Mouse (Mus musculus) forebrain, embryonic 11.5 days (tissue): ENCODE data around the gene Phxr2. TPM values are rescaled to one million over a fixed set of nuclear protein-coding genes. Genes with fewer than 3 reads are reported as not detected.

ENCODE experiments used
- ATAC-seq: fragments of 200-750 bp; cut with Nextera tagmentation; replicated peaks from 2 replicates; pipeline ENCODE4 v1.8.0; 2017; ENCODE audit warnings: moderate TSS enrichment; ENCODE audit not compliant: low FRiP score
- DNase-seq: peaks from one replicate; pipeline ENCODE4 v3.0.0-alpha.2; 2017; ENCODE audit warnings: low spot score
- H3K27ac ChIP-seq: fragments of 300-500 bp; sonication (generic); 2 replicates; pipeline ENCODE4 v1.5.1; 2014; ENCODE audit warnings: low read depth, low read length
- H3K27me3 ChIP-seq: fragments of 300-500 bp; sonication (generic); 2 replicates; pipeline ENCODE4 v1.6.1; 2014; ENCODE audit warnings: mild to moderate bottlenecking, low read length, mixed read lengths; ENCODE audit not compliant: control insufficient read depth, insufficient read depth
- H3K36me3 ChIP-seq: fragments of 300-500 bp; sonication (generic); 2 replicates; pipeline ENCODE4 v1.6.1; 2014; ENCODE audit warnings: mild to moderate bottlenecking, low read length, moderate library complexity, mixed read lengths; ENCODE audit not compliant: control insufficient read depth, insufficient read depth
- H3K4me1 ChIP-seq: fragments of 300-500 bp; sonication (generic); replicated peaks from 2 replicates; pipeline ENCODE4 v1.6.1; 2014; ENCODE audit warnings: low read length, mixed read lengths; ENCODE audit not compliant: control insufficient read depth, insufficient read depth
- H3K4me2 ChIP-seq: fragments of 300-500 bp; sonication (generic); 2 replicates; pipeline ENCODE4 v1.6.1; 2014; ENCODE audit warnings: low read depth, mild to moderate bottlenecking, low read length, moderate library complexity, mixed read lengths; ENCODE audit not compliant: severe bottlenecking
- H3K4me3 ChIP-seq: fragments of 300-500 bp; sonication (generic); 2 replicates; pipeline ENCODE4 v1.5.1; 2014; ENCODE audit warnings: low read depth, low read length
- H3K9ac ChIP-seq: fragments of 300-500 bp; sonication (generic); 2 replicates; pipeline ENCODE4 v1.6.1; 2014; ENCODE audit warnings: low read length
- H3K9me3 ChIP-seq: fragments of 300-500 bp; sonication (generic); 2 replicates; pipeline ENCODE4 v1.6.1; 2016; ENCODE audit warnings: low read length, mixed read lengths; ENCODE audit not compliant: control insufficient read depth
- WGBS: fragments of 180-500 bp; shearing (Covaris S2); extraction: QIAGEN DNeasy Blood & Tissue Kit; methylation state at CpG from one replicate; pipeline ENCODE4 v1.1.7; 2014; 5-methylcytosine and 5-hydroxymethylcytosine counted together
- polyA plus RNA-seq: library from polyadenylated mRNA; unstranded; fragments of >200 nt; fragmentation: Nextera tagmentation; extraction: Ambion mirVana; gene quantifications from 2 replicates; pipeline ENCODE4 v1.2.1, GENCODE M21; 2014

Phxr2 gene
- polyA plus RNA-seq, 1 experiment from 2014 or later, result not detected

- no peak overlapping the region for H3K9ac ChIP-seq
- no peak overlapping the region for H3K4me2 ChIP-seq
- no peaks in the 10 kb centered on the region for H3K27me3 ChIP-seq
- H3K27ac ChIP-seq, result no peak overlapping the region
- no peaks in the 10 kb centered on the region for H3K4me1 ChIP-seq
- DNase-seq (no peak), ATAC-seq (no peak)
- no peak overlapping the region for H3K4me3 ChIP-seq
- H3K9me3 ChIP-seq, result no peaks in the 10 kb centered on the region
- 87% methylated on average over 2 of the region's 2 CpGs for WGBS
- no peaks in the 10 kb centered on the region for H3K36me3 ChIP-seq
These were observed 32.8 kb downstream of the Phxr2 start for GRCm38 (mm10) chr10:99093364-99093763.

GRCm38 (mm10) chr10:99089906-99090305 is 36.2 kb downstream of the Phxr2 start:
- no peaks in the 10 kb centered on the region for H3K4me1 ChIP-seq
- H3K9me3 ChIP-seq, result no peaks in the 10 kb centered on the region
- H3K27me3 ChIP-seq, result no peaks in the 10 kb centered on the region
- no peak overlapping the region for H3K9ac ChIP-seq
- no peak overlapping the region for H3K4me3 ChIP-seq
- ATAC-seq (no peak), DNase-seq (no peak)
- no peaks in the 10 kb centered on the region for H3K36me3 ChIP-seq
- WGBS, result 84% methylated on average over 6 of the region's 6 CpGs
- H3K4me2 ChIP-seq, result no peak overlapping the region
- H3K27ac ChIP-seq, result no peak overlapping the region

GRCm38 (mm10) chr10:99086029-99086428 is 40.1 kb downstream of the Phxr2 start:
- Histone ChIP-seq H3K36me3 (no peaks in the 10 kb centered on the region), H3K4me3 (no peak overlapping the region), H3K9me3 (no peaks in the 10 kb centered on the region), H3K4me2 (no peak overlapping the region), H3K27ac (no peak overlapping the region), H3K27me3 (no peaks in the 10 kb centered on the region), H3K4me1 (no peaks in the 10 kb centered on the region), H3K9ac (no peak overlapping the region)
- DNase-seq (no peak), ATAC-seq (no peak)
- 80% methylated on average over 6 of the region's 6 CpGs for WGBS

- H3K4me2 ChIP-seq, result no peak overlapping the region
- H3K9ac ChIP-seq, result no peak overlapping the region
- H3K4me1 ChIP-seq, result no peaks in the 10 kb centered on the region
- DNase-seq, result peak; percentile 54
- no peak overlapping the region for H3K27ac ChIP-seq
- no peaks in the 10 kb centered on the region for H3K36me3 ChIP-seq
- no peak overlapping the region for H3K4me3 ChIP-seq
- no peaks in the 10 kb centered on the region for H3K27me3 ChIP-seq
- 69% methylated on average over 6 of the region's 6 CpGs for WGBS
- ATAC-seq, result peak; percentile 68
- no peaks in the 10 kb centered on the region for H3K9me3 ChIP-seq
These were observed 40.9 kb downstream of the Phxr2 start for GRCm38 (mm10) chr10:99085240-99085587.

GRCm38 (mm10) chr10:99084397-99085239 is 41.5 kb downstream of the Phxr2 start:
- H3K9me3 ChIP-seq, result no peaks in the 10 kb centered on the region
- no peaks in the 10 kb centered on the region for H3K4me1 ChIP-seq
- H3K9ac ChIP-seq, result no peak overlapping the region
- peak; percentile 93 for DNase-seq
- no peak overlapping the region for H3K27ac ChIP-seq
- ATAC-seq, result peak; percentile 90
- WGBS, result 48% methylated on average over 23 of the region's 23 CpGs
- H3K27me3 ChIP-seq, result no peaks in the 10 kb centered on the region
- no peaks in the 10 kb centered on the region for H3K36me3 ChIP-seq
- H3K4me3 ChIP-seq, result no peak overlapping the region
- no peak overlapping the region for H3K4me2 ChIP-seq

- no peaks in the 10 kb centered on the region for H3K27me3 ChIP-seq
- H3K4me1 ChIP-seq, result no peaks in the 10 kb centered on the region
- no peak overlapping the region for H3K4me2 ChIP-seq
- no peaks in the 10 kb centered on the region for H3K9me3 ChIP-seq
- no peak for ATAC-seq
- no peak overlapping the region for H3K4me3 ChIP-seq
- H3K9ac ChIP-seq, result no peak overlapping the region
- no peak overlapping the region for H3K27ac ChIP-seq
- DNase-seq, result no peak
- WGBS, result 91% methylated on average over 14 of the region's 14 CpGs
- no peaks in the 10 kb centered on the region for H3K36me3 ChIP-seq
These were observed 42.6 kb downstream of the Phxr2 start for GRCm38 (mm10) chr10:99083431-99084003.

- no peak overlapping the region for H3K27ac ChIP-seq
- 89% methylated on average over 10 of the region's 10 CpGs for WGBS
These were observed 44.5 kb downstream of the Phxr2 start for GRCm38 (mm10) chr10:99081569-99081990.

GRCm38 (mm10) chr10:99078621-99079020 is 47.5 kb downstream of the Phxr2 start:
- H3K27ac ChIP-seq, result no peak overlapping the region
- no peak overlapping the region for H3K4me2 ChIP-seq
- ATAC-seq (no peak), DNase-seq (peak; percentile 21)
- 83% methylated on average over 2 of the region's 2 CpGs for WGBS
- H3K4me3 ChIP-seq, result no peak overlapping the region
- no peaks in the 10 kb centered on the region for H3K27me3 ChIP-seq
- no peak overlapping the region for H3K9ac ChIP-seq
- H3K4me1 ChIP-seq, result no peaks in the 10 kb centered on the region
- no peaks in the 10 kb centered on the region for H3K36me3 ChIP-seq
- no peaks in the 10 kb centered on the region for H3K9me3 ChIP-seq

More at GRCm38 (mm10) chr10:99081569-99081990, 44.5 kb downstream of the Phxr2 start:
- no peak for ATAC-seq
- no peak overlapping the region for H3K4me3 ChIP-seq
- no peaks in the 10 kb centered on the region for H3K36me3 ChIP-seq
- H3K27me3 ChIP-seq, result no peaks in the 10 kb centered on the region
- no peak for DNase-seq
- H3K4me1 ChIP-seq, result no peaks in the 10 kb centered on the region
- H3K9me3 ChIP-seq, result no peaks in the 10 kb centered on the region
- no peak overlapping the region for H3K4me2 ChIP-seq
- H3K9ac ChIP-seq, result no peak overlapping the region
